Mouse (Mus musculus) heart, embryonic 15.5 days (tissue): ENCODE measurements around the gene Tas1r2. TPM values are rescaled to one million over a fixed set of nuclear protein-coding genes. Genes with fewer than 3 reads are reported as not detected.

ENCODE experiments used
- ATAC-seq: fragments of 200-750 bp; cut with Nextera tagmentation; replicated peaks from 2 replicates; pipeline ENCODE4 v1.8.0; 2017; ENCODE audit warnings: low read depth, moderate TSS enrichment; ENCODE audit not compliant: insufficient number of reproducible peaks, insufficient read depth, low FRiP score
- H3K27ac ChIP-seq: fragments of 300-500 bp; sonication (generic); 2 replicates; pipeline ENCODE4 v1.5.1; 2015; ENCODE audit warnings: mild to moderate bottlenecking, inconsistent platforms
- H3K27me3 ChIP-seq: fragments of 300-500 bp; sonication (generic); 2 replicates; pipeline ENCODE4 v1.6.1; 2015; ENCODE audit warnings: inconsistent platforms
- H3K36me3 ChIP-seq: fragments of 300-500 bp; sonication (generic); 2 replicates; pipeline ENCODE4 v1.6.1; 2015; ENCODE audit warnings: mild to moderate bottlenecking, inconsistent platforms
- H3K4me1 ChIP-seq: fragments of 300-500 bp; sonication (generic); replicated peaks from 2 replicates; pipeline ENCODE4 v1.6.1; 2015; ENCODE audit warnings: inconsistent platforms
- H3K4me2 ChIP-seq: fragments of 300-500 bp; sonication (generic); 2 replicates; pipeline ENCODE4 v1.6.1; 2015; ENCODE audit warnings: inconsistent platforms, mild to moderate bottlenecking, moderate library complexity
- H3K4me3 ChIP-seq: fragments of 300-500 bp; sonication (generic); 2 replicates; pipeline ENCODE4 v1.5.1; 2015; ENCODE audit warnings: mild to moderate bottlenecking, inconsistent platforms
- H3K9ac ChIP-seq: fragments of 300-500 bp; sonication (generic); 2 replicates; pipeline ENCODE4 v1.6.1; 2015; ENCODE audit warnings: mild to moderate bottlenecking, inconsistent platforms
- H3K9me3 ChIP-seq: fragments of 300-500 bp; sonication (generic); replicated peaks from 2 replicates; pipeline ENCODE4 v1.6.1; 2016; ENCODE audit warnings: inconsistent platforms
- WGBS: fragments of 180-500 bp; shearing (Covaris S2); methylation state at CpG from one replicate; pipeline ENCODE4 v1.1.7; 2015; ENCODE audit warnings: mixed read lengths; 5-methylcytosine and 5-hydroxymethylcytosine counted together
- polyA plus RNA-seq: library from polyadenylated mRNA; unstranded; fragments of >200 nt; fragmentation: Nextera tagmentation; extraction: Ambion mirVana; gene quantifications from 2 replicates; pipeline ENCODE4 v1.2.1, GENCODE M21; 2015

Gene Tas1r2
- polyA plus RNA-seq, 1 experiment from 2014 or later = not detected

DNA sequence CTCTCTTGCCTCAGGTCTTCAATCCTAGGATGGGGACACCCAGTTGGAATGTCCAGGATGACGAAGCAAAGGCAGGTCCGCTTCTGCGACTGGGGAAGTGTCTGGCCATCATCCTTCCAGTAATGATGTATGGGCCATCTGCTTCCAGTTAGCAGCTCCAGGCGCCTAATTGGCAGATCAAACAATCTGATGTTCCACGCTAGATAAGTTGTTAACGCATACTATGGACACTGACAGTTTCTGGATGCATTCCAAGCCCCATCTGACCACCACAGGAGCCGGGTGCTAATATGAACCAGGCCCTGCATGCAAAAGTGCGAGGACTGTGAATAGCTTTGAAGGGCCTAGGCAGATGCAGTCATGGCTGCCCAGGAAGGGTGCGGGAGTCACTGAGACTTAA is 22.4 kb downstream of the Tas1r2 start:
- ATAC-seq = no peak
- 42% methylated on average over 9 of the region's 9 CpGs for WGBS

DNA sequence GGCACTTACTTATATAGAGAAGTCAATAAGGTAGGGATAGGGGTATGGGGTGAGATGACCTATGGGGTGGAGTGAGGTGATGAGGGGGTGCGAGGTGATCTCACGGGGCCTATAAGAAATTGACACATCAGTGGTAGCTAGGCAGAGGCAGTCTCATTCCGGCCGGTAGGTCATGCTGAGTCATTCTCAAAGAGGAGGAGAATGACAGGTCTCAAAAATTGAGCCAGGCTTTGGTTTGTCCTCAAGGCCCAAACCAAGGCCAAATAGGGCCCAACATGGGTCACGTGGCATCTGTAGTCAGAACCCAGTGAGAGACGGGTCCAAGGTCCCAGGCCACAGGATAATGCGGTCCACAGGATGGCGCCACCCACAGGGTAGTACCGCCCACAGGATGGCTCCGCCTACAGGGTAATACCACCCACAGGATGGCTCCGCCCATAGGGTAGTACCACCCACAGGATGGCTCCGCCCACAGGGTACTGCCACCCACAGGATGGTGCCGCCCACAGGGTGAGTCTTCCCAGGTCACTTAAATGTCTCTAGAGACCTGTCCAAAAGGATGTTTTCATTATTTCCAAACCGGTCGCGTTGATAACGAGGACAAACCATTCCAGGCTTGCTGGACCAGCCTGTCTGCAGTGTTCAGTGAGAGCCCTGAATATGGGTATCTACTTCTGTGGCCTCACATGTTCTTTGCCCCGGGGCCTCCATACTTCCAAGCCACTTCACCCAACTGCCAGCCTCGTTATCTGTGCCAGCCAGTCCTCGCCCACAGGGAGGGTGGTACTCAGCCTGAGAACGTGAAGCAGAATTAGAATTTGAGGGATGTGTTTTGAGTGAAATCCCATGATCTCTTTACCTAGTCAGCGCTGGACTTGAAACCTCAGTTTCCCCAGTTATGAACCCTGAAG is 30.6 kb downstream of the Tas1r2 start:
- Histone ChIP-seq H3K9ac (no peak overlapping the region), H3K4me3 (no peak overlapping the region), H3K36me3 (no peaks in the 10 kb centered on the region), H3K27ac (no peak overlapping the region), H3K27me3 (peaks cover 11% of the 10 kb centered on the region; the same call in 1 of the 2 replicates), H3K4me2 (no peak overlapping the region), H3K4me1 (no peaks in the 10 kb centered on the region), H3K9me3 (no peaks in the 10 kb centered on the region; the same call in 1 of the 2 replicates)
- no peak for ATAC-seq
- WGBS = 71% methylated on average over 22 of the region's 22 CpGs

More for the DNA sequence above, 22.4 kb downstream of the Tas1r2 start:
- Histone ChIP-seq H3K9ac (no peak overlapping the region), H3K4me2 (no peak overlapping the region), H3K27ac (no peak overlapping the region), H3K4me3 (no peak overlapping the region), H3K36me3 (no peaks in the 10 kb centered on the region), H3K27me3 (peaks cover 14% of the 10 kb centered on the region; the same call in 1 of the 2 replicates), H3K9me3 (0 out of 2 replicates have a peak, but pooled peaks cover 3% of the 10 kb centered on the region), H3K4me1 (no peaks in the 10 kb centered on the region)

DNA sequence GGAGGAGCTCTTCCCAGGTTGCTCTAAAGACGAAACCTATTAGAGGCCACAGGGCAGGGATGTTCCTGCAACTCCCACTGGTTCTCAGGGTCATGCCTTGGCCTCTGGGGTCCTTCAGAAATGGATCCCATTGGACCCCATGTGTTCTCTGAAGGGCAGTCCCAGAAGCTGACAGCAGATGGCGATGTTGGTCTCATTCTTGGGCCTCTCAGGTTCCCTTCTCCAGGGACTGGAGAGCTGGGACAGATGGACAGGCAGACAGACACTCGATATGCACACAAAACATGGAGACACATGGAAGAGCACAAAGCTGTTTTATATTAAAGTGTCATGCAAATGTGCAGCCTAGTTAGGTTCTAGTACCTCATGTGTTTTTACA is 31.3 kb downstream of the Tas1r2 start:
- Histone ChIP-seq H3K9me3 (no peaks in the 10 kb centered on the region; the same call in 1 of the 2 replicates), H3K4me3 (no peak overlapping the region), H3K9ac (no peak overlapping the region), H3K4me1 (no peaks in the 10 kb centered on the region; the same call in 1 of the 2 replicates), H3K27me3 (peaks cover 13% of the 10 kb centered on the region; the same call in 1 of the 2 replicates), H3K27ac (no peak overlapping the region), H3K4me2 (no peak overlapping the region), H3K36me3 (no peaks in the 10 kb centered on the region)
- 12% methylated on average over 3 of the region's 3 CpGs for WGBS
- no peak for ATAC-seq

DNA sequence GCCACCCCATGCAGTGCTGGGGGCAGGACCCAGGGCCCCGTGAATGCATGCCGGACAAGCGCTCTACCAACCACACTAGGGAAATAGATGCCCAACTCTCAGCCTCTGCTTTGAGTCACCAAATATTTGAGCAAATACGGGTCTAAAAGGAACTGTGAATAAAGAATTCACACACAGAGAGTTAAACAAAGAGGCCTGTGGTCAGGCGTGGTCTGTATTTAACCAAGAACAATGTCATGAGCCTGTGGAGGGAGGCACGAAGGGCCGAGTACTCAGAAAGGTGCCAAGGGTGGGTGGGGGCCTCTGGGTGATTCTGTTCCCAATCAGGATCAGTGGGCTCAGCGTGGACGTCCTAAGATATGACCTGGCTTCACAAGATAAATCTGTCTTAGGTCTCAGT is 34.7 kb downstream of the Tas1r2 start:
- Histone ChIP-seq H3K9me3 (no peaks in the 10 kb centered on the region), H3K27me3 (peaks cover 39% of the 10 kb centered on the region), H3K4me2 (no peak overlapping the region), H3K36me3 (no peaks in the 10 kb centered on the region), H3K4me1 (no peaks in the 10 kb centered on the region; the same call in 1 of the 2 replicates), H3K9ac (no peak overlapping the region), H3K27ac (no peak overlapping the region), H3K4me3 (no peak overlapping the region)
- WGBS = 68% methylated on average over 9 of the region's 9 CpGs
- ATAC-seq = no peak

DNA sequence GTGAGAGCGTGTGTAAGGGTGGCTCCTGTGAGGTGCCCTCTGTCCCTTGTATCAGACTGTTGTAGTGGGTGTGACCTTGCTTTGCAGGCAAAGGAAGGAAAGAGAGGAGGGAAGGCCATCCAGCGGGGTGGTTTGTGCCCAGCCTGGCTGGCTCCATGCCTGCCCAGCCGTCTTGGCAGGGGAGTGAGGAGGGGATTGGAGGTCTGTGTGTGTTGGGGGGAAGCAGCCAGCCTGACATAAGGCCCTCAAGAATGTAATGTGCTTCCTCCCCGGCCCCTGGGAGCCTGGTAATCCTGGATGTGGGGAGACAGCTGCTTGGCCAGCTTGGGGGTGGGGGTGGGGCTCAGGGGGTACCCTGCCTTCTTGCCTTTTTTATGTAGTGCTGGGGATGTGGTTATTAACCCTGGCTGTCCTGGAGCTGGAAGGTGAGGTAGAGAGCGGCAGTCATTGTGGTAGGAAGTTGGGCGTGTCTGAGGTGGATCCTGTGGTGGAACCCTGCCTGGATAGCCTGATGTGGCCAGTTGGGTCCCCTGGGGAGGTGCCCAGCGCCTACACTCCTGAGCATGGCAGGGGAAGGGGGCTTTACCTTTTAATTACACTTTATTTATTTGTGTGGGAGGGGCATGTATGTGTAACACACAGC is 36.4 kb downstream of the Tas1r2 start:
- 29% methylated on average over 7 of the region's 7 CpGs for WGBS
- no peaks in the 10 kb centered on the region; the same call in 1 of the 2 replicates for H3K4me1 ChIP-seq
- H3K9ac ChIP-seq = no peak overlapping the region
- no peak for ATAC-seq
- no peak overlapping the region for H3K4me3 ChIP-seq
- no peaks in the 10 kb centered on the region for H3K36me3 ChIP-seq
- H3K27ac ChIP-seq = no peak overlapping the region
- no peaks in the 10 kb centered on the region for H3K9me3 ChIP-seq
- peaks cover 43% of the 10 kb centered on the region for H3K27me3 ChIP-seq
- no peak overlapping the region for H3K4me2 ChIP-seq

DNA sequence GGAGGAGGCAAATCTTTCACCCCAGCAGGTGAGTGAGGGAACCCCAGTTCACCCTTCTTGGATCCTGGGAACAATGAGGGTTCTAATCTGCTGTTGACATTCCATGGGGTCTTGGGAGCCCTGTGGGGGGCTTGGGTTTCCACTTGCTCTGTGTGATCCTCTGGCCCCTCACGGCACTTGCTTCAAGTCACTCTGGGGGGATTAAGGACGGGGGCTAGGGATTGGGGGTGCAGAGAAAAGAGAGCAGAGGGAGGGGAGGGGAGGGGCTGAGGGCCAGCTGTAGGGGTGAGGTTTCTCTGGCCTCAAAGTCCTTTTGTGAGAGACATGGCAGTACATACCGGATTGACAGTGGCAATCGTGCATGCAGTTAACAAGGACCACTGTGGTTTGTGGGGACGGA is 40.0 kb downstream of the Tas1r2 start:
- H3K4me3 ChIP-seq = no peak overlapping the region
- H3K27ac ChIP-seq = no peak overlapping the region
- H3K9ac ChIP-seq = no peak overlapping the region
- H3K9me3 ChIP-seq = no peaks in the 10 kb centered on the region
- WGBS = 45% methylated on average over 5 of the region's 5 CpGs
- H3K36me3 ChIP-seq = no peaks in the 10 kb centered on the region
- H3K4me1 ChIP-seq = no peaks in the 10 kb centered on the region; the same call in 1 of the 2 replicates
- H3K27me3 ChIP-seq = peaks cover 53% of the 10 kb centered on the region
- no peak overlapping the region for H3K4me2 ChIP-seq
- no peak for ATAC-seq

DNA sequence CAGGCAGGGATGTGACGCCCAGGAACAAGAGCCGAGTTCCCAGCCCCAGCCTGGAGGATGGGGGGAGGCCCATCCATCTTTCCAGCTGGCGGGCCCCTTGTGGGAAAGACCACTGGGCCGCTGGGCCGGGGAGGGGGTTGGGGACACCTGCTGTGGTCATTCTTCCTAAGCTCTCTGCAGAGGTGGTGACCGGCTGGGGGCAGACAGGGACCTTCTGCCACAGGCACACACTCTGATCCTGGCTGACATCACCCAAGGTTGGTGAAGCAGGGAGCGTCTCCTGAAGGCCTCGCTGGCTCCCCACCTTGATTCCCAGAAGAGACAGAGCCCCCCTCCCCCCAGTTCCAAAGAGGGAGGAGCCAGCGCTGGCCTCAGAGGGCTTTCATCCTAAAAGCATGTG is 44.4 kb downstream of the Tas1r2 start:
- Histone ChIP-seq H3K9ac (no peak overlapping the region), H3K36me3 (no peaks in the 10 kb centered on the region), H3K9me3 (no peaks in the 10 kb centered on the region), H3K27me3 (peaks cover 45% of the 10 kb centered on the region), H3K4me1 (no peaks in the 10 kb centered on the region), H3K4me3 (no peak overlapping the region), H3K27ac (no peak overlapping the region), H3K4me2 (no peak overlapping the region)
- 10% methylated on average over 9 of the region's 9 CpGs for WGBS
- no peak for ATAC-seq

DNA sequence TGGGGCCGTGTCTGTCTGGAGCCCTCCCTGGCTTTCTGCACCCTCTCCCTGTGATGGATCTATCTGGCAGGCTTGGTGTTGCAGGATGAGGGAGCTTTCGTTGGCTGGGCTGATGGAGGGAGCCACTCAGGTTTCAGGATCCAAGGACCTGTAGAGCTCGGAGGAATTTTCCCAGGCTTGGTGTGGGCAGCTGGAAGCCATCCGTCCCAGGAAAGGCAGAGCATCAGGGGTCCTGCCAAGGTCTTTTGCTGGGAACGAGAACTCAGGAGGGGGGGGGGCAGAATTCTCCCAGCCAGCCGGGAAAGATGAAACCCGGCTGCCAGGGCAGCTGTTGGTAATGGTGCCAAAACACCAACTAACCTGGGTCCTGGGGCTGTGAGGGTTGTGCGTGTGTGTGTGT is 45.3 kb downstream of the Tas1r2 start:
- H3K4me1 ChIP-seq = no peaks in the 10 kb centered on the region
- H3K9me3 ChIP-seq = no peaks in the 10 kb centered on the region
- WGBS = 47% methylated on average over 8 of the region's 8 CpGs
- no peak overlapping the region for H3K4me2 ChIP-seq
- H3K9ac ChIP-seq = no peak overlapping the region
- no peak overlapping the region for H3K4me3 ChIP-seq
- H3K27me3 ChIP-seq = peaks cover 41% of the 10 kb centered on the region
- H3K36me3 ChIP-seq = no peaks in the 10 kb centered on the region
- H3K27ac ChIP-seq = no peak overlapping the region
- no peak for ATAC-seq

DNA sequence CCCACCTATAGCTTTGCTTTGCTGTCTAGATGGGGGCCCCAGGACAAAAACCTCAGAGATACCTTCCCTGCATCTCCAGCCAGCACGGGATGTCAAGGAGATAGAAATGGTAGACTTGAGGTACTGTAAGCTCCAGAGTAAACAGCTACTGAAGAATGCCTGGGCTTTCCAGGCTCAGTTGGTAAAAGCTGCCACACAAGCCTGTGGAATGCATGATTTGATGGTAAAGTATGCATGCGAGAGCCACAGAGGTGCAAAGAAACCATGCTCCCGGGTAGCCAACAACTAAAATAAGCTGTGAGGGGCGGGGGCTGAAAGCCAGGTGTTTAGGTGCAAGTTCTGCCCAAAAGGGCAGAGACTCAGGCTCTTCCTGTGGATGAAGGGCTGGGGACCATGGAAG is 49.6 kb downstream of the Tas1r2 start:
- Histone ChIP-seq H3K36me3 (no peaks in the 10 kb centered on the region), H3K4me3 (no peak overlapping the region), H3K4me2 (no peak overlapping the region), H3K9ac (no peak overlapping the region), H3K9me3 (no peaks in the 10 kb centered on the region), H3K27ac (no peak overlapping the region), H3K27me3 (peaks cover 30% of the 10 kb centered on the region), H3K4me1 (no peaks in the 10 kb centered on the region)
- WGBS = 42% methylated on average over 4 of the region's 4 CpGs
- no peak for ATAC-seq

DNA sequence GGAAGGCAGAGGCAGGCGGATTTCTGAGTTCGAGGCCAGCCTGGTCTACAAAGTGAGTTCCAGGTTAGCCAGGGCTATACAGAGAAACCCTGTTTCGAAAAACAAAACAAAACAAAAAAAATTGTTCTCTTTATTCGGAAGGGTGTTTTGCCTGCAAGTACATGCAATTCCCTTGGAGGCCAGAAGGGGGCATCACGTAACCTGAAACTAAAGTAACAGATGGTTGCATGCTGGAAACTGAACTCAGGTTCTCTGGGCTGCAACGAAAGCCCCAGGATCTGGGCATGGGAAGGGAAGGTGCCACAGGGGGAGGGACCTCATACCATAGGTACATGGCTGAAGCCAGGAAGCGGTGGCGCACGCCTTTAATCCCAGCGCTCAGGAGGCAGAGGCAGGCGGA is 50.1 kb downstream of the Tas1r2 start:
- Histone ChIP-seq H3K4me2 (no peak overlapping the region), H3K27me3 (peaks cover 26% of the 10 kb centered on the region), H3K4me1 (no peaks in the 10 kb centered on the region), H3K9me3 (no peaks in the 10 kb centered on the region), H3K9ac (no peak overlapping the region), H3K27ac (no peak overlapping the region), H3K36me3 (no peaks in the 10 kb centered on the region), H3K4me3 (no peak overlapping the region)
- 77% methylated on average over 11 of the region's 11 CpGs for WGBS
- no peak for ATAC-seq

DNA sequence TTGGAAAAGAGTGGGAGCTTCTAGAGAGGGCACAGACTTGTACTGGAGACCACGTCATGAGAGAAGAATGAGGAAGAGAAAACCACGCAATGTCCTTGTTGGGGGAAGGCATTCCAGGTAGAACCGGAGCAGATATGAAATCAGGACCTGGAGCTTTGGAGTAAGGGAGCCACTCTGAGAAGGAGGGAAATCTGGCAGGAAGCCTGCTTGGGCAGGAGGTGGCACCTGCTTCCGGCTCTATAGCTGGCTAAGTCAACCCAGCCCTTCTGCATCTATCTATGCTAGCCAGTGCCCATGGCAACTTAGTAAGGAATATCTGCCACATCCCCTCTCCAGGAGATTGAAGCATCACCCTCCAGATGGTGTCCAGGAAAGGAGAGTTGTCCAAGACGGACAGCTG is 52.6 kb downstream of the Tas1r2 start:
- no peak overlapping the region for H3K27ac ChIP-seq
- H3K4me3 ChIP-seq = no peak overlapping the region
- no peaks in the 10 kb centered on the region for H3K9me3 ChIP-seq
- H3K36me3 ChIP-seq = no peaks in the 10 kb centered on the region
- no peak for ATAC-seq
- WGBS = 74% methylated on average over 5 of the region's 5 CpGs
- H3K4me2 ChIP-seq = no peak overlapping the region
- no peak overlapping the region for H3K9ac ChIP-seq
- peaks cover 17% of the 10 kb centered on the region; the same call in 1 of the 2 replicates for H3K27me3 ChIP-seq
- H3K4me1 ChIP-seq = no peaks in the 10 kb centered on the region
